Mouse (Mus musculus): ENCODE measurements around the gene Ndufa13. TPM values are rescaled to one million over a fixed set of nuclear protein-coding genes. Genes with fewer than 3 reads are reported as not detected.

Ndufa13 gene
- total RNA-seq, 2 experiments from 2014 or later, result 237 to 261 TPM

Other genes starting within 250 kb of the Ndufa13 start
- 1 to 10 TPM; 2.4 to 3.8 TPM for gene Zfp964, start 248.1 kb downstream of the Ndufa13 start, total RNA-seq (2021)
- gene Zfp869, start 191.8 kb downstream of the Ndufa13 start, total RNA-seq (2021), result 10 to 100 TPM; 20.5 to 21.6 TPM
- gene Zfp963, start 152.6 kb downstream of the Ndufa13 start, total RNA-seq (2021), result 1 to 10 TPM; 3.7 to 4.3 TPM
- gene Gm20422, start 127.7 kb downstream of the Ndufa13 start, total RNA-seq (2021), result 1 to 10 TPM in 1 of 2 experiments, not detected in 1; 2.8 TPM
- gene Atp13a1, start 111.4 kb downstream of the Ndufa13 start, total RNA-seq (2021), result 10 to 100 TPM; 33.0 to 33.3 TPM
- gene Zfp866, start 111.4 kb downstream of the Ndufa13 start, total RNA-seq (2021), result 10 to 100 TPM; 17.6 to 27.2 TPM
- 10 to 100 TPM; 12.2 to 16.9 TPM for gene Gmip, start 93.9 kb downstream of the Ndufa13 start, total RNA-seq (2021)
- 1 to 10 TPM in 1 of 2 experiments, under 1 TPM in 1; 0.96 to 1.1 TPM for gene Lpar2, start 80.1 kb downstream of the Ndufa13 start, total RNA-seq (2021)
- 1 to 10 TPM; 1.2 to 1.7 TPM for gene Pbx4, start 70.1 kb downstream of the Ndufa13 start, total RNA-seq (2021)
- 1 to 10 TPM in 1 of 2 experiments, under 1 TPM in 1; 0.64 to 1.5 TPM for gene Cilp2, start 14.9 kb downstream of the Ndufa13 start, total RNA-seq (2021)
- under 1 TPM; 0.79 to 0.84 TPM for gene Tssk6, start 374 bp downstream of the Ndufa13 start, total RNA-seq (2021)
- 1 to 10 TPM; 5.5 TPM for gene Yjefn3, start 154 bp upstream of the Ndufa13 start, total RNA-seq (2021)
- gene Gatad2a, start 93.8 kb upstream of the Ndufa13 start, total RNA-seq (2021), result 10 to 100 TPM; 84.4 to 90.0 TPM
- 10 to 100 TPM; 53.8 to 56.2 TPM for gene Mau2, start 140.2 kb upstream of the Ndufa13 start, total RNA-seq (2021)
- 10 to 100 TPM; 24.1 to 29.7 TPM for gene Sugp1, start 140.3 kb upstream of the Ndufa13 start, total RNA-seq (2021)
- 1 to 10 TPM; 4.3 to 9.3 TPM for gene Tm6sf2, start 170.4 kb upstream of the Ndufa13 start, total RNA-seq (2021)
- gene Hapln4, start 180.9 kb upstream of the Ndufa13 start, total RNA-seq (2021), result under 1 TPM; 0.24 to 0.36 TPM
- gene Ncan, start 218.3 kb upstream of the Ndufa13 start, total RNA-seq (2021), result 1 to 10 TPM in 1 of 2 experiments, under 1 TPM in 1; 0.81 to 1.2 TPM
- gene Nr2c2ap, start 228.8 kb upstream of the Ndufa13 start, total RNA-seq (2021), result 10 to 100 TPM; 15.7 to 16.1 TPM
- gene Rfxank, start 236.6 kb upstream of the Ndufa13 start, total RNA-seq (2021), result 10 to 100 TPM; 18.0 to 23.9 TPM
- 10 to 100 TPM; 45.0 to 48.5 TPM for gene Borcs8, start 236.9 kb upstream of the Ndufa13 start, total RNA-seq (2021)
- gene Mef2b, start 237.2 kb upstream of the Ndufa13 start, total RNA-seq (2021), result under 1 TPM; 0.36 to 0.54 TPM